Mouse (Mus musculus): ENCODE results near the gene Myh9. TPM values are rescaled to one million over a fixed set of nuclear protein-coding genes. Genes with fewer than 3 reads are reported as not detected.

Myh9 gene
- 36.0 and 59.3 TPM in 2 replicates for polyA plus RNA-seq (2012; ENCODE audit: insufficient read depth, insufficient read length, missing spikeins)

DNA sequence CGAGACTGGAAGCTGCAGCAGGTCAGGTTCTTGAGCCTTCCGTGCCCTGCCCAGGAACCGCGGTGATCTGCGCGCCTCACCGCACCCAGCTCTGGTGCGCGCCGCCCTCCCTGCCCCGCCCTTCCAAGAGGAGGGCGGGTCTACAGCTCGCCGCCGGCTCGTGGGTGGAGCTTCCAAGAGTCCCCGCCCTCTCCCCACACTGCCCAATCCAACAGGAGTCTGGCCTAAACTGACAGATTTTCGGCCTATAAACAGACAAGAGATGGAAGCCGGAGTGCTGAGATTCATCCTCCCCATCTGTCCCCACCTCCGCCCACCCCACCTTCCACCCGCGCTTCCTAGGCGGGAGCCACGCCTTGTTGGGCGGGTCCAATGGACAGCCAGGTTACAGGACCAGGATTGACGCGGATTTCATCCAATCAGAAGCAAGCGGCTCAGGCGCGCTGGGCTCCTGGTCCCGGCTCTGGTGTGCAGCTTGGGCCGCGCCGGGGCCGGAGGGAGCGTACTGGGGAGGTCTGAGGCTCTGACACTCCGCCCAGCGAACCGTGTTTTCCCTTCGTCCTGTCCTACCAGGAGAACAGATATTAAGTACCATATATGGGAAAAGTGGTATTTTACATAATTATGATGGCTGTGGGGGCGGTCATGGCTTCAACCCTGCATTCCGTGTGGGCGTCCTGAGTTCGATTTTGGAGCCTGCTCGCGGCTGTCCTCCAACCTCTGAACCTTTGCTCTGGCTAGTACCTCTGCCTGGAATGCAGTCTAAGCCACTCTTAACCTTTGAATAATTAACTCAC lies at the start of gene Myh9:
Gene Myh9, minus strand, starts transcription at position 129 of the 797 bp plus-strand sequence.
- H3K4me1 ChIP-seq (ENCODE audit: control insufficient read depth, insufficient read depth, insufficient read length, low read length): peaks cover 17% of the 10 kb centered on the region
- peak within 1 kb of the TSS; percentile 98 for H3K27ac ChIP-seq (replicated peaks; ENCODE audit: low read depth, low read length)
- H3K4me3 ChIP-seq (ENCODE audit: insufficient read depth, low read depth, low read length): peak within 1 kb of the TSS; percentile 99

DNA sequence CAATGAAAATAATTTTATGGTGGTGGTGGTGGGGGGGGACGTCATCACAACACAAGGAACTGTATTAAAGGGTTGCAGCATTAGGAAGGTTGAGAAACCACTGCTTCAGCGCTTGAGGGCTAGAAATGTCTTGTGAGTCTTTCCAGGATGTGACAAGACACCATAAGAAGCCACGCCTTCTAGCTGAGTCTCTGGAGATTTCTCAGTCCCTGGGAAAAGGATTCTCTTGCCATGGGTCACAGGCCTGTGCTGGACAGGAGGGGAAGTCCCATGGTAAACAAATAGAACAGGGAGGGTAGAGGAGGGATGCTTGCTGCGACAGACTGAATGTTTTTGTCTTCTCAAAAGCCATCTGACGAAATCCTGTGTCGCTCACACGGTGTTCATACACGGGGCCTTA lies 49.8 kb upstream of the Myh9 start:
- H3K4me1 ChIP-seq (ENCODE audit: control insufficient read depth, insufficient read depth, insufficient read length, low read length): peaks cover 3% of the 10 kb centered on the region; the same call in 1 of the 2 replicates
- H3K4me3 ChIP-seq (ENCODE audit: insufficient read depth, low read depth, low read length): no peak overlapping the region
- H3K27ac ChIP-seq (replicated peaks; ENCODE audit: low read depth, low read length): peak overlapping the region; percentile 61

DNA sequence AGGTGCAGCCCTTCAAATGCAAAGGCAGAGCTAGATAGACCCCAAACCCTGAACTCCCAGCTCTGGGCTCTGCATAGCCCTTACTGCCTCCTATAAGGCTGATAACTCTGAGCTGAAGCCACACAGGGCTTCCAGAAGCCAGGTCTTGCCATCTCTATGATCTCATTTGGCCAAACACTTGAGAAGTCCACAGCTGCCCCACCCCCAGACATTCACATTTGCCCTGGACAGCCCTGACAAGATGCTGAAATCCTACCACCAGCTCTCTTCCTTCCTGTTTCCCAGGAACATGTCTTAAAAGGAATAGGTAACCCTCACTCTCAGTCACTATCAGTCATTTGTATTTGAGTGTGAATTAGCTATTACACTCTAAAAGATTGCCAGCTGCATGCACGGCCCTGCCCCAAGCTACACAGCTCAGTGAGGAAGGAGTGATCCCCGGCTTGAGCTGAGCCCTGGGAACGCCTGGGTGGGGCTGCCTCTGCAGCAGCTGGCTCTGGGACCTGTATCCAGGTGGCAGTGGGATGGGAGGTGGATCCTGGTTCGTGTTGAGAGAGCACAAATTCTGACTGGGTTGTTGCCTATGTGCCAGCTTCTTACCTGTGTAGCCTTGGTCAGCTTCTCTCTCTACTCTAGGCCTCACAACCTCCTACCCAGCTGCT lies 47.9 kb upstream of the Myh9 start:
- H3K27ac ChIP-seq (replicated peaks; ENCODE audit: low read depth, low read length): no peak overlapping the region
- no peak overlapping the region for H3K4me3 ChIP-seq (ENCODE audit: insufficient read depth, low read depth, low read length)
- peaks cover 3% of the 10 kb centered on the region; the same call in 1 of the 2 replicates for H3K4me1 ChIP-seq (ENCODE audit: control insufficient read depth, insufficient read depth, insufficient read length, low read length)

DNA sequence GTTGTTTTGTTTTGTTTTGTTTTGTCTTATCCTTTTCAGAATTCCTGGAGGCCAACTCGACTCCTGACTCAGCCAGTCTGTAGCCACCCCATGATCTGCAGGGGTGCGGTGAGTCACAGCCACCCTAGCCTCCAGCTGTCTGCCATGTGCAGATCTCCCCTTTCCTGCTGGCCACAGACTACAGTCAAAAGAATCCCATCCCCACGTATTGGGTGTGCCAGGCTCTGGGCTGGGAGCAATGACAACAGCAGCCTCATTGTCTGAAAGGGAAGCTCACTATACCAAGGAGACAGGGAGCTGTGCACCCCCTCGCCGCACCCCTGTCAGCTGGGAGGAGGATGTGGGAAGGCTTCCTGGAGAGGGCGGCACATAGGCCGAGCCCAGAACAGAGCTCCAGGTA lies 46.3 kb upstream of the Myh9 start:
- H3K4me3 ChIP-seq (ENCODE audit: insufficient read depth, low read depth, low read length): no peak overlapping the region
- H3K27ac ChIP-seq (replicated peaks; ENCODE audit: low read depth, low read length): no peak overlapping the region
- H3K4me1 ChIP-seq (ENCODE audit: control insufficient read depth, insufficient read depth, insufficient read length, low read length): peaks cover 3% of the 10 kb centered on the region; the same call in 1 of the 2 replicates

DNA sequence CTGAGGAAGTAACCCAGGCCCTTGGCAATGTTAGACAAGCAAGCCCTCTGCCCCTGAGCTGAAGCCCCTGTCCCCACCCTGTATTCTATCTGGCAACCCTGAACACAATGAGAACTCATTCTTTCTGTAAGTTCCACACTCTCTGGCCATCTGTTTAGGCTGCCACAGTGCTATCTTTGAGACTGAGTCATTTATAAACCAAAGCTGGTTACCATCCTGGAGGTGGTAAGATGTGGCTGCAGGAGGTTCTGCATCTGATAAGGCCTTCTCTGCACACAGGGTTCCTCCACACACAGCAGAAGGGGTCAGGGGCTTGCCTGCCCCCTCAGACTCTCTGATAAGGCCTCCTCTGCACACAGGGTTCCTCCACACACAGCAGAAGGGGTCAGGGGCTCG lies 45.1 kb upstream of the Myh9 start:
- H3K4me3 ChIP-seq (ENCODE audit: insufficient read depth, low read depth, low read length): no peak overlapping the region
- no peak overlapping the region for H3K27ac ChIP-seq (replicated peaks; ENCODE audit: low read depth, low read length)
- peaks cover 3% of the 10 kb centered on the region; the same call in 1 of the 2 replicates for H3K4me1 ChIP-seq (ENCODE audit: control insufficient read depth, insufficient read depth, insufficient read length, low read length)

DNA sequence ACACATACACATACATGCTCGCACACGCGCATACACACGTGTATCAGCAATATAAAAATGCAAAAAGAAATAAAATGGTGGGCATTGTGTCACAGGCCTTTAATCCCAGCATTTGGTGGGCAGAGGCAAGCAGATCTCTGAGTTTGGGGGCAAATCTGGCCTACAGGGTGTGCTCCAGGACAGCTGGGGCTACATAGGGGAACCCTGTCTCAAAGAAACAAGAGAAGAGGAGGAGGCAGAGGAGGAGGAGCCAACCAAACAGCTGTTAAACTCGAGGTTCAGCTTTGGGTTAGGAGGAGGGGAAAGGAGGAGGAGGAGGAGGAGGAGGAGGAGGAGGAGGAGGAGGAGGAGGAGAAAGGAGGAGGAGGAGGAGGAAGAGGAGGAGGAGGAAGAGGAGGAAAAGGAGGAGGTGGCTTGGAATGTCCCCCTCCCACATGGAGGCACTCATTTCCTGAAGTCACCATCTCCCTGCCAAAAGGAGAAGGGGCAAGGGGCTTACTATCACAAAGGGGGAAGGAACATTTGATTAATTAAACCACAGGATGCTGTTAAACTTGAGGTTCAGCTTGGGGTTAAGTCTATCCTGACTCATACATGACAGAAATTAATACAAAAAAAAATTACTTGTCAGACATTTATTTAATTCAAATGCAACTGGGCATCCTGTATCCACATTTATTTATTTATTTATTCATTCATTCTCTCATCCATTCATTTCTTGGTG lies 44.6 kb upstream of the Myh9 start:
- no peak overlapping the region for H3K4me3 ChIP-seq (ENCODE audit: insufficient read depth, low read depth, low read length)
- H3K4me1 ChIP-seq (ENCODE audit: control insufficient read depth, insufficient read depth, insufficient read length, low read length): peaks cover 3% of the 10 kb centered on the region; the same call in 1 of the 2 replicates
- H3K27ac ChIP-seq (replicated peaks; ENCODE audit: low read depth, low read length): no peak overlapping the region

DNA sequence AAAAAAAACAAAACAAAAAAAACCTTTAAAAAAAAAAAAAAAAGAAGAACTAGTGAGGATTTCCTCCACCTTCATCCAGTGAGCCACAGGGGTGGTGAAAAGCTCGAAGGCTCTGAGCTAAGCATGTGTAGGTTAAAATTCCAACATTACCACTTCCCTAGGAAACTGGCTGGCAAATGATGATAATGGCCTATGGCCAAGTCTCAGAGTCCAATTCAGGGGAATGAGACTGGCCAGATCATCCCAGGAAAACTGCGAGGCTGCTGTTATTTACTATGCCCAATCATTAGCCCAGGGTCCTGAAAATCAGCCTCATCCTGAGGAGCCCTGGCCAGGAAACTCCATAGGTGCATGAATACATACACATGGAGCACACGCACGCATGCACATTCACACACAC lies 44.0 kb upstream of the Myh9 start:
- H3K27ac ChIP-seq (replicated peaks; ENCODE audit: low read depth, low read length): no peak overlapping the region
- peaks cover 3% of the 10 kb centered on the region; the same call in 1 of the 2 replicates for H3K4me1 ChIP-seq (ENCODE audit: control insufficient read depth, insufficient read depth, insufficient read length, low read length)
- H3K4me3 ChIP-seq (ENCODE audit: insufficient read depth, low read depth, low read length): no peak overlapping the region

DNA sequence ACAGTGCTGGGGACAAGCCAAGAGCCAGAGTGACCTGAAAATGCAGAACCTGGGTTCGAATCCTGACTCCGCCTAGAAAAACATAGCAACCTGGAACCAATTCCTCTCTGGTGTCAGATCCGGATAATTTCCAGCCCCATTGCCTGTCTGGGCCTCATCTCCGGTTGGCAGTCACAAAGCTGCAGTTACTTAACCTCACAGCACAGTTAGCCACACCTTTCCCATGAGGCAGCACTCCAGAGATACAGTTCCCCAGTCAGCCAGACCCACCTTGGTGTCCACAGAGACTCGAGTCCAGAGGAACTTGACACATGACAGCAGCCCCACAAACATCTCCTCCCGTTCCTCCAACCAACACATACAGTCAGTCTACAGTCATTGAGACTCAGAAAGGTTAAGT lies 43.2 kb upstream of the Myh9 start:
- Histone ChIP-seq H3K4me1 (ENCODE audit: control insufficient read depth, insufficient read depth, insufficient read length, low read length) (peaks cover 3% of the 10 kb centered on the region; the same call in 1 of the 2 replicates), H3K27ac (replicated peaks; ENCODE audit: low read depth, low read length) (no peak overlapping the region), H3K4me3 (ENCODE audit: insufficient read depth, low read depth, low read length) (no peak overlapping the region)

DNA sequence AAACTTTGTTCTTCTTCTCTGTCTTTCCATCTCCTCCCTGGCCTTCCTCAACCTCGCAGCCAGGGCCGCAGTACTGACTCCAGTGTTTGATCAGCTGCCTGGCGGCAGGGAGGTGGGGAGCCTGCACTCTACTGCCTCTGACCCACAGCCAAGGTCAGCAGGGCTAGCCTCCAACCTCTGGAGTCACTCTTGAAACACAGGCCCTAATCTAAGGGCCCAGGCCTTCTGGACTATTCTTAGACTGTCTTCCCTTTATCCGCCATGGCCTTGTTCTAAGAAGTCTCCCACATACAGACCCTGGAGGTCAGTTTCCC lies 41.7 kb upstream of the Myh9 start:
- Histone ChIP-seq H3K4me3 (ENCODE audit: insufficient read depth, low read depth, low read length) (no peak overlapping the region), H3K27ac (replicated peaks; ENCODE audit: low read depth, low read length) (peak overlapping the region; percentile 23), H3K4me1 (ENCODE audit: control insufficient read depth, insufficient read depth, insufficient read length, low read length) (peaks cover 3% of the 10 kb centered on the region; the same call in 1 of the 2 replicates)

DNA sequence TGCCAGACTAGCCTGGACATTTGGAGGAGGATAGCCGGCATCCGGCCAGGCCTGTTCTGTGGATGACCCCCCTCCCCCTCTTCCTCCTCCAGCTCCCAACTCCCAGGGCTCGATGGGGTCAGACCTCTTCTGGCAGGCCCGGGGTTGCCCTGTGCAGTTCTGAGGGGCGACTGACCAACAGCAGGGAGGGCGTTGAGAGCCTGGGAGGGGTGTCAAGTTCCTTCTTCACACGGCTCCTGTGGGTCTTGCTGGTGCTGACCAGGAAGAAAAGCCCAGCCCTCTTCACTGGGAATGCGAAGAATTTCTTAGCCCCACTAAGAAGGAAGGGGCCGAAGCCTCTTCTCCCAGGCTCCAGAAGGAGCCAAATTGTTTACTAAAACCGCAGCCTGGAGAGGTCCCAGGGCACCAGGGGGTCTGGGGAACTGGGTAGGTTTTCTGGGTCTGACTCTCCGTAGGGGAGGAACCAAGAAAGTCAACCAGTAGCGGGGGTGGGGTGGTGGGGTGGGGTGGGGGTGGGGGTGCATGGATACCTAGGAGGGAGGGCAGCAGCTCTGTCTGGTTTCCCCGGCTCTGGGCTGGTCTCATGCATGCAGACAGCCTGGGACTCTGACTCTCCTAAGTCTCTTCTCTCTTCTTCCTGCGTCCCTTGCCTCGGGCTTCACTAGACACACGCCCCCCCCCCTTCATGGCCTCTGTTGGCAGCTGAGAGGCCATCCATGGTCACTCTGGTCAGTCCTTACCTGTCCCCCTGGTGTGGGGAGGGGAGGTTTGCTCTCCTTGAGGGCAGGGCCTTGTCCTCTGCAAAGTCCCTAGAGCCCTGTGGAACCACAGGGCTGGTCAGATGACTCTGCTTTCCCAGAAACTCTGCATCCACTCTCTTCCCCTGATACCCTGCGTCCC lies 41.1 kb upstream of the Myh9 start:
- H3K27ac ChIP-seq (replicated peaks; ENCODE audit: low read depth, low read length): peak overlapping the region; percentile 23
- no peaks in the 10 kb centered on the region; the same call in 1 of the 2 replicates for H3K4me1 ChIP-seq (ENCODE audit: control insufficient read depth, insufficient read depth, insufficient read length, low read length)
- no peak overlapping the region for H3K4me3 ChIP-seq (ENCODE audit: insufficient read depth, low read depth, low read length)

DNA sequence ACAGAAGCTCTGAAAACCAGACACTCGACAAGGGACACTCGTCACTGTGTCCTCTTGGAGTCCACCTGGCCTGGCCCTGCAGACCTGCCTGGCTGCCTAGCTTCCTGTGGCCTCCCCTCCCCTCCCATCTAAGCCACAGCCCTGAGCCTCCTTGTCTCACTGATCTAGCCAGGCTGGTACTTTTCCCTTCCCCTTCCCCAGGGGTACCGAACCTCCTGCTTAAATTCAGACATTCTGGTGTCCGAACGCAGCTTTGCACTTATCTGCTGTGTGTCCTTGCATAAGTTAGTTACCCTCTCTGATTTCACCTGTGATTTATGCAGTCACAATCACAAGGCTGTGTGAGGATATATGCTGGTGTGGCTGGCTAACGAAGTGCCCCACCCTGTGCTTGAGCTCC lies 40.3 kb upstream of the Myh9 start:
- Histone ChIP-seq H3K4me1 (ENCODE audit: control insufficient read depth, insufficient read depth, insufficient read length, low read length) (no peaks in the 10 kb centered on the region; the same call in 1 of the 2 replicates), H3K4me3 (ENCODE audit: insufficient read depth, low read depth, low read length) (no peak overlapping the region), H3K27ac (replicated peaks; ENCODE audit: low read depth, low read length) (no peak overlapping the region)

DNA sequence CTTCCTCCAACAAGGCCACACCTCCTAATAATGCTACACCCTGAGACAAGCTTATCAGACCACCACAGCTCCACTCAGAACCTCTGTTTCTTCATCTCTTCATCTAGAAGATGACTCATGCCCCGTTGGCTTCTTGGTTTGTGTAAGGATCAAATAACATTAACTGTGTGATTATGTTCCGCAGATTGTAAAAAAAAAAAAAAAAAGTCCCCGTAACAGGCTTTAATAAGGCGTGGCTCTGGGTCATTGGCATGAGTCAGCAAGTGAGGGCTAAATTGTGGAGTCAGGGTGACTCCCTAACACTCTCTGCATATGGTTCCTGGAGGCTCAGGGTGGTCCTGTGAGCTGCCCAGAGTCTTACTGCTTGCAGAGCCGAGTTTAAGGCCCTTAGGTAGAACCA lies 39.7 kb upstream of the Myh9 start:
- Histone ChIP-seq H3K4me1 (ENCODE audit: control insufficient read depth, insufficient read depth, insufficient read length, low read length) (no peaks in the 10 kb centered on the region; the same call in 1 of the 2 replicates), H3K4me3 (ENCODE audit: insufficient read depth, low read depth, low read length) (no peak overlapping the region), H3K27ac (replicated peaks; ENCODE audit: low read depth, low read length) (no peak overlapping the region)

DNA sequence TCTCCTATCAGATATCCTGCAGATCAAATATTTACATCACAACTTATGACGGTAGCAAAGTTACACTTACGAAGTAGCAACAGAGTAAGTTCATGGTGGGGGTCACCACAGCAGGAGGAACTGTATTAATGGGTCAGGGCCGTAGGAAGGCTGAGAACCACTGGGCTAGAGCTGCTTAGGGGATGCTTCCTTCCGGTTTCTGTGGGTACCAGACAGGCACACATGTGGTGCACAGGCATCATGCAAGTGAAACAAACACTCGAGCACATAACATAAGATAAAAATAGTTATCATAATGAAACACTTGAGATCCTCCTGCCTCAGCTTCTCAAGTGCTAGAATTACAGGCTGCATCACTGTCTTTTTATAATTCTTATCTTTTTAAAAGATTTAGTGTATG lies 38.8 kb upstream of the Myh9 start:
- Histone ChIP-seq H3K4me3 (ENCODE audit: insufficient read depth, low read depth, low read length) (no peak overlapping the region), H3K27ac (replicated peaks; ENCODE audit: low read depth, low read length) (no peak overlapping the region), H3K4me1 (ENCODE audit: control insufficient read depth, insufficient read depth, insufficient read length, low read length) (no peaks in the 10 kb centered on the region; the same call in 1 of the 2 replicates)

DNA sequence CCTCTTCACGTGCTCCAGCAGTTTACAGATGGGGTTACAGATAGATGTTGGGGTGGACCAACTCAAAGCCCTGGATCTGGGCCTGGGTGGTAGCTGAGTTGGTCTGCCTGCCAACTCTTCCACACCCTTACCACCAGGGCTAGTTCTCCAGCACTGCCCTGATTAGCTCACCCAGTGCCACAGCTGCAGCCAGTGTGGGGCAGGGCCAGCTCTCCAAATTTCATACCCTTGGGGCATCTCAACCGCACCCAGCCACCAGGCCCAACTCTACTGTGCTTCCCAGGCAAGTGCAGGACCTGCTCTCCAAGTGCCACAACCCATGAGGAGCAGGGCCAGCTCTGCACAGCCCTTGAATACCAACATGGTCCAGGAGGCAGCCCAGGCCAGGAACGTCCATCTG lies 37.8 kb upstream of the Myh9 start:
- no peak overlapping the region for H3K4me3 ChIP-seq (ENCODE audit: insufficient read depth, low read depth, low read length)
- H3K27ac ChIP-seq (replicated peaks; ENCODE audit: low read depth, low read length): no peak overlapping the region
- H3K4me1 ChIP-seq (ENCODE audit: control insufficient read depth, insufficient read depth, insufficient read length, low read length): no peaks in the 10 kb centered on the region; the same call in 1 of the 2 replicates
